Comparison of ENCODE assay signal across 8 mouse cellular contexts in genomic region chr17:46618769-46619682, GRCm38 (mm10). TPM values are rescaled to one million over a fixed set of nuclear protein-coding genes. Genes with fewer than 3 reads are reported as not detected.
DNase-seq lines count a peak whose midpoint lies in the region.
"Had no signal": no experiment of that assay in that cellular context is flagged by ENCODE, and none has a peak within 500 bp of the region (broad histone marks: within the 10 kb centered on the region; RNA-seq: fewer than 3 reads in every experiment).

No protein-coding gene starts in this region.

- peak; percentile 27 for DNase-seq in ovary, postnatal 36 days (ENCODE audit: low spot score)
- DNase-seq in ovary, postnatal 10 days (ENCODE audit: low spot score): no peak
- peak; percentile 78 for DNase-seq in forelimb bud, embryonic 11.5 days (ENCODE audit: low read depth, low spot score)
- DNase-seq in midbrain, embryonic 10.5 days (ENCODE audit: low spot score): peak; percentile 75
- DNase-seq in adrenal gland, postnatal 4 days (ENCODE audit: low spot score in 2 of 2): no peak
- no peak for DNase-seq in layer of hippocampus, postnatal 36 days
- DNase-seq in T-cell, adult 2 months (ENCODE audit: low spot score): no peak

- H3K4me1 ChIP-seq in midbrain, embryonic 10.5 days: peaks cover 78% of the 10 kb centered on the region

- 5% methylated on average over 27 of the region's 27 CpGs for WGBS in midbrain, embryonic 10.5 days

- H3K27me3 ChIP-seq in midbrain, embryonic 10.5 days (ENCODE audit: low read depth, poor library complexity, severe bottlenecking): no peaks in the 10 kb centered on the region

- H3K4me3 ChIP-seq in midbrain, embryonic 10.5 days: peak overlapping the region; percentile 44

- peaks cover 4% of the 10 kb centered on the region; the same call in 1 of the 2 replicates for H3K36me3 ChIP-seq in midbrain, embryonic 10.5 days

- H3K9me3 ChIP-seq in midbrain, embryonic 10.5 days (replicated peaks): no peaks in the 10 kb centered on the region

- H3K27ac ChIP-seq in midbrain, embryonic 10.5 days (replicated peaks): peak overlapping the region; percentile 93
- H3K27ac ChIP-seq: macrophage had no signal

RNA-seq across cellular contexts. Expression of gene Ptk7, which starts 10.3 kb away (rescaled TPM):
- polyA plus RNA-seq in midbrain, embryonic 10.5 days (2016; fragmentation: Nextera tagmentation; extraction: Ambion mirVana): 65.3 and 68.4 TPM in 2 replicates
- 10 to 100 TPM; 42.2 to 54.1 TPM for total RNA-seq in adrenal gland, postnatal 4 days (2021)
- 1 to 10 TPM; 8.5 to 9.6 TPM for total RNA-seq in layer of hippocampus, postnatal 36 days (2021)

RNA-seq across cellular contexts. Expression of gene Klc4, which starts 26.8 kb away (rescaled TPM):
- polyA plus RNA-seq in midbrain, embryonic 10.5 days (2016; fragmentation: Nextera tagmentation; extraction: Ambion mirVana): 33.0 and 40.3 TPM in 2 replicates
- total RNA-seq in adrenal gland, postnatal 4 days (2021): 10 to 100 TPM; 33.5 to 34.3 TPM
- total RNA-seq in layer of hippocampus, postnatal 36 days (2021): 10 to 100 TPM; 19.0 to 19.7 TPM

RNA-seq across cellular contexts. Expression of gene Mrpl2, which starts 27.0 kb away (rescaled TPM):
- polyA plus RNA-seq in midbrain, embryonic 10.5 days (2016; fragmentation: Nextera tagmentation; extraction: Ambion mirVana): 126 and 129 TPM in 2 replicates
- 100 to 1,000 TPM; 109 to 135 TPM for total RNA-seq in adrenal gland, postnatal 4 days (2021)
- total RNA-seq in layer of hippocampus, postnatal 36 days (2021): 10 to 100 TPM; 45.3 to 50.7 TPM

RNA-seq across cellular contexts. Expression of gene Cul7, which starts 31.1 kb away (rescaled TPM):
- 37.4 and 45.1 TPM in 2 replicates for polyA plus RNA-seq in midbrain, embryonic 10.5 days (2016; fragmentation: Nextera tagmentation; extraction: Ambion mirVana)
- total RNA-seq in adrenal gland, postnatal 4 days (2021): 10 to 100 TPM; 88.3 to 97.5 TPM
- total RNA-seq in layer of hippocampus, postnatal 36 days (2021): 10 to 100 TPM; 18.4 to 20.0 TPM

RNA-seq across cellular contexts. Expression of gene Rrp36, which starts 55.1 kb away (rescaled TPM):
- polyA plus RNA-seq in midbrain, embryonic 10.5 days (2016; fragmentation: Nextera tagmentation; extraction: Ambion mirVana): 69.4 and 69.6 TPM in 2 replicates
- 10 to 100 TPM; 25.2 to 26.9 TPM for total RNA-seq in adrenal gland, postnatal 4 days (2021)
- 10 to 100 TPM; 14.5 to 15.4 TPM for total RNA-seq in layer of hippocampus, postnatal 36 days (2021)

Comparison
In these comparisons a context has a peak if more than half of its experiments do, and no peak if none do; other contexts are left out.
1. DNase-seq: peak in ovary, postnatal 36 days (single experiment), forelimb bud, embryonic 11.5 days (single experiment) and midbrain, embryonic 10.5 days (single experiment); none in ovary, postnatal 10 days (single experiment), adrenal gland, postnatal 4 days (0 of 2), layer of hippocampus, postnatal 36 days (0 of 2) and T-cell, adult 2 months (single experiment).
2. RNA of gene Ptk7, which starts 10.3 kb away (total RNA-seq): 42.2 to 54.1 TPM in adrenal gland, postnatal 4 days; 8.5 to 9.6 TPM in layer of hippocampus, postnatal 36 days; every median in the first group is over 4 times any median in the second.